Mouse (Mus musculus): Measurements from ENCODE around the gene Parva. TPM values are rescaled to one million over a fixed set of nuclear protein-coding genes. Genes with fewer than 3 reads are reported as not detected.

The Parva gene
- total RNA-seq, 4 experiments from 2014 or later = 9.1 to 14.1 (median 11.4) TPM

- no peak for DNase-seq (ENCODE audit: low spot score in 2 of 2)
Observed at GRCm38 (mm10) chr7:112472024-112472707, 44.9 kb downstream of the Parva start.

GRCm38 (mm10) chr7:112472708-112473281 lies 45.5 kb downstream of the Parva start:
- no peak for DNase-seq (ENCODE audit: low spot score in 2 of 2)

- DNase-seq (ENCODE audit: low spot score in 2 of 2) = no peak
Observed at GRCm38 (mm10) chr7:112473649-112474435, 46.5 kb downstream of the Parva start.

GRCm38 (mm10) chr7:112479116-112479515 lies 51.8 kb downstream of the Parva start:
- DNase-seq (ENCODE audit: low spot score in 2 of 2) = peak; percentile 50 to 69

- DNase-seq (ENCODE audit: low spot score in 2 of 2) = no peak
Observed at GRCm38 (mm10) chr7:112481031-112481430, 53.7 kb downstream of the Parva start.

- no peak for DNase-seq (ENCODE audit: low spot score in 2 of 2)
Observed at GRCm38 (mm10) chr7:112482572-112482971, 55.3 kb downstream of the Parva start.

GRCm38 (mm10) chr7:112483382-112483781 lies 56.1 kb downstream of the Parva start:
- DNase-seq (ENCODE audit: low spot score in 2 of 2) = no peak

- no peak for DNase-seq (ENCODE audit: low spot score in 2 of 2)
Observed at GRCm38 (mm10) chr7:112490825-112491224, 63.5 kb downstream of the Parva start.

- DNase-seq (ENCODE audit: low spot score in 2 of 2) = no peak
Observed at GRCm38 (mm10) chr7:112491737-112492136, 64.4 kb downstream of the Parva start.

GRCm38 (mm10) chr7:112495950-112496349 lies 68.6 kb downstream of the Parva start:
- no peak for DNase-seq (ENCODE audit: low spot score in 2 of 2)

GRCm38 (mm10) chr7:112496921-112497320 lies 69.6 kb downstream of the Parva start:
- DNase-seq (ENCODE audit: low spot score in 2 of 2) = no peak

- DNase-seq (ENCODE audit: low spot score in 2 of 2) = no peak
Observed at GRCm38 (mm10) chr7:112498591-112499301, 71.4 kb downstream of the Parva start.

GRCm38 (mm10) chr7:112499453-112500133 lies 72.3 kb downstream of the Parva start:
- DNase-seq (ENCODE audit: low spot score in 2 of 2) = no peak

- no peak for DNase-seq (ENCODE audit: low spot score in 2 of 2)
Observed at GRCm38 (mm10) chr7:112500134-112500490, 72.8 kb downstream of the Parva start.

- no peak for DNase-seq (ENCODE audit: low spot score in 2 of 2)
Observed at GRCm38 (mm10) chr7:112502050-112502809, 74.9 kb downstream of the Parva start.

GRCm38 (mm10) chr7:112502845-112503244 lies 75.5 kb downstream of the Parva start:
- no peak for DNase-seq (ENCODE audit: low spot score in 2 of 2)

GRCm38 (mm10) chr7:112503448-112503847 lies 76.1 kb downstream of the Parva start:
- DNase-seq (ENCODE audit: low spot score in 2 of 2) = no peak

GRCm38 (mm10) chr7:112503917-112504316 lies 76.6 kb downstream of the Parva start:
- no peak for DNase-seq (ENCODE audit: low spot score in 2 of 2)

GRCm38 (mm10) chr7:112509107-112509506 lies 81.8 kb downstream of the Parva start:
- no peak for DNase-seq (ENCODE audit: low spot score in 2 of 2)

GRCm38 (mm10) chr7:112510336-112511048 lies 83.2 kb downstream of the Parva start:
- no peak for DNase-seq (ENCODE audit: low spot score in 2 of 2)

All from gastrocnemius, adult 8-10 months (tissue).